Mouse (Mus musculus) neural tube, embryonic 14.5 days (tissue): ENCODE results near the gene Wrb. TPM values are rescaled to one million over a fixed set of nuclear protein-coding genes. Genes with fewer than 3 reads are reported as not detected.
"Not testable (repeated sequence)": the region's sequence is repeated elsewhere in the genome, so short reads cannot be mapped to it uniquely, and the experiment has no call there.

Experiments
- ATAC-seq: fragments of 200-750 bp; cut with Nextera tagmentation; 2 replicates; pipeline ENCODE4 v1.8.0; 2017; ENCODE audit warnings: low read depth, mild to moderate bottlenecking, moderate TSS enrichment, moderate library complexity
- H3K27ac ChIP-seq: fragments of 300-500 bp; sonication (generic); 2 replicates; pipeline ENCODE4 v1.5.1; 2014; ENCODE audit warnings: low read depth, mild to moderate bottlenecking, control low read depth, low read length, moderate library complexity, mixed read lengths
- H3K27me3 ChIP-seq: fragments of 300-500 bp; sonication (generic); 2 replicates; pipeline ENCODE4 v1.6.1; 2014; ENCODE audit warnings: low read length; ENCODE audit not compliant: control insufficient read depth, insufficient read depth
- H3K36me3 ChIP-seq: fragments of 300-500 bp; sonication (generic); 2 replicates; pipeline ENCODE4 v1.6.1; 2014; ENCODE audit warnings: low read length, mixed read lengths; ENCODE audit not compliant: control insufficient read depth, insufficient read depth
- H3K4me1 ChIP-seq: fragments of 300-500 bp; sonication (generic); 2 replicates; pipeline ENCODE4 v1.6.1; 2014; ENCODE audit warnings: low read length; ENCODE audit not compliant: control insufficient read depth, insufficient read depth
- H3K4me2 ChIP-seq: fragments of 300-500 bp; sonication (generic); 2 replicates; pipeline ENCODE4 v1.6.1; 2014; ENCODE audit warnings: mild to moderate bottlenecking, low read depth, low read length, control low read depth
- H3K4me3 ChIP-seq: fragments of 300-500 bp; sonication (generic); 2 replicates; pipeline ENCODE4 v1.5.1; 2014; ENCODE audit warnings: low read depth, low read length, control low read depth, mixed read lengths
- H3K9ac ChIP-seq: fragments of 300-500 bp; sonication (generic); replicated peaks from 2 replicates; pipeline ENCODE4 v1.6.1; 2014; ENCODE audit warnings: low read depth, mild to moderate bottlenecking, control low read depth, low read length, mixed read lengths
- H3K9me3 ChIP-seq: fragments of 300-500 bp; sonication (generic); 2 replicates; pipeline ENCODE4 v1.6.1; 2016; ENCODE audit warnings: low read length; ENCODE audit not compliant: control insufficient read depth
- WGBS: fragments of 180-500 bp; shearing (Covaris S2); extraction: QIAGEN DNeasy Blood & Tissue Kit; methylation state at CpG from one replicate; pipeline ENCODE4 v1.1.7; 2014; 5-methylcytosine and 5-hydroxymethylcytosine counted together
- polyA plus RNA-seq: library from polyadenylated mRNA; unstranded; fragments of >200 nt; fragmentation: Nextera tagmentation; extraction: Ambion mirVana; gene quantifications from 2 replicates; pipeline ENCODE4 v1.2.1, GENCODE M21; 2014

Wrb gene
- polyA plus RNA-seq = 202 and 228 TPM in 2 replicates

GRCm38 (mm10) chr16:96145110-96145800, at the start of gene Wrb:
Gene Wrb (plus strand): TSS chr16:96145407.
- Histone ChIP-seq H3K27ac (peak within 1 kb of the TSS; percentile 72), H3K36me3 (no peaks in the 10 kb centered on the region), H3K4me2 (peak within 1 kb of the TSS; percentile 72), H3K9me3 (no peaks in the 10 kb centered on the region), H3K4me3 (peak within 1 kb of the TSS; percentile 86), H3K4me1 (peaks cover 12% of the 10 kb centered on the region), H3K27me3 (no peaks in the 10 kb centered on the region), H3K9ac (peak within 1 kb of the TSS; percentile 79)
- whole genome bisulfite sequencing = under 1% methylated on average over 63 of the region's 68 CpGs
- ATAC-seq = peak; percentile 95

DNA sequence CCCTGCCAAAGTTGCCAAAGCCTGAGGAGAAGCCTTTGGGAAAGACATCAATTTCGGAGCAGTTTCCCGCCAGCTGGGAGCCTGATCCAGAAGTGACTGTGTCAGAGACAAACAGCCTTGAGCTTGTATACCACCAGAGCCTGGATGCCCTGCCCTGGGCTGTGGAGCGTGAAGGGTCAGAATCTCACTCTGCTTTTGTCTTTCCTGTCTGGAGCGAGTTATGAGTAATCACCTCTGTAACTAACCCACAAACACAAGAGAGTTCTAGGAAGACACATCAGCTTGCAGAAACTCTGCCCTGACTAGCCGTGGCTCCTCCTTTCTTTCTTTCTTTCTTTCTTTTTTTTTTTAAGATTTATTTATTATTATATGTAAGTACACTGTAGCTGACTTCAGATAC, 49.2 kb upstream of the Wrb start:
- Histone ChIP-seq H3K4me2 (no peak overlapping the region), H3K4me1 (no peaks in the 10 kb centered on the region), H3K9ac (no peak overlapping the region), H3K9me3 (no peaks in the 10 kb centered on the region), H3K27me3 (no peaks in the 10 kb centered on the region), H3K36me3 (no peaks in the 10 kb centered on the region), H3K27ac (no peak overlapping the region), H3K4me3 (no peak overlapping the region)
- WGBS = 87% methylated on average over 5 of the region's 5 CpGs
- no peak for ATAC-seq

- not testable (repeated sequence) for H3K27me3 ChIP-seq, ATAC-seq, H3K4me2 ChIP-seq, H3K9ac ChIP-seq, H3K36me3 ChIP-seq, H3K4me3 ChIP-seq, H3K27ac ChIP-seq, H3K9me3 ChIP-seq, H3K4me1 ChIP-seq
Observed at GRCm38 (mm10) chr16:96097811-96098210, 47.4 kb upstream of the Wrb start.

DNA sequence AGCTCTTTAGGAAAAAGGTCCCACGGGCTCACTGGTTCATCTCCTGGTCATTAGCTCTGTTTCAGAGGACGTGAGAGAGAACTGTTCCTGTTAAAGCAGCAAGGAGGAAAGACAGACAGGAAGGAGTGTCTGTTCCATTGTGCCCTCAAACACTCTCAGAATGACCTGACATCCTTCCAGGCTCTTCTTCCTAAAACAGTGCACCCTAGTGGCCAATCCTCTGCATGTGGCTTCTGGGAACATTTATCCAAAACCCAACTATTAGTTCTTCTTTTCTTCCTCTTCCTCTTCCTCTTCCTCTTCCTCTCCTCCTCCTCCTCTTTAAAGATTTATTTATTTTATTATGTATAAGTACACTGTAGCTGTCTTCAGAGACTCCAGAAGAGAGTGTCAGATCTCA, 42.2 kb upstream of the Wrb start:
- H3K4me2 ChIP-seq = no peak overlapping the region
- H3K36me3 ChIP-seq = no peaks in the 10 kb centered on the region
- no peaks in the 10 kb centered on the region for H3K27me3 ChIP-seq
- H3K9me3 ChIP-seq = no peaks in the 10 kb centered on the region
- no peak overlapping the region for H3K9ac ChIP-seq
- H3K4me1 ChIP-seq = no peaks in the 10 kb centered on the region
- H3K4me3 ChIP-seq = no peak overlapping the region
- H3K27ac ChIP-seq = no peak overlapping the region
- no peak for ATAC-seq
- WGBS = 42% methylated on average over 2 of the region's 2 CpGs

GRCm38 (mm10) chr16:96109673-96110072, 35.5 kb upstream of the Wrb start:
- Histone ChIP-seq H3K9ac (no peak overlapping the region), H3K4me2 (no peak overlapping the region), H3K27me3 (no peaks in the 10 kb centered on the region), H3K27ac (no peak overlapping the region), H3K4me1 (no peaks in the 10 kb centered on the region), H3K36me3 (no peaks in the 10 kb centered on the region), H3K4me3 (no peak overlapping the region), H3K9me3 (no peaks in the 10 kb centered on the region)
- ATAC-seq = no peak
- 72% methylated on average over 4 of the region's 4 CpGs for WGBS

GRCm38 (mm10) chr16:96110655-96111345, 34.4 kb upstream of the Wrb start:
- no peaks in the 10 kb centered on the region for H3K4me1 ChIP-seq
- no peak overlapping the region for H3K4me3 ChIP-seq
- WGBS = 86% methylated on average over 5 of the region's 5 CpGs
- H3K9ac ChIP-seq = no peak overlapping the region
- no peak overlapping the region for H3K27ac ChIP-seq
- ATAC-seq = no peak
- H3K9me3 ChIP-seq = no peaks in the 10 kb centered on the region
- H3K4me2 ChIP-seq = no peak overlapping the region
- no peaks in the 10 kb centered on the region for H3K27me3 ChIP-seq
- H3K36me3 ChIP-seq = no peaks in the 10 kb centered on the region

DNA sequence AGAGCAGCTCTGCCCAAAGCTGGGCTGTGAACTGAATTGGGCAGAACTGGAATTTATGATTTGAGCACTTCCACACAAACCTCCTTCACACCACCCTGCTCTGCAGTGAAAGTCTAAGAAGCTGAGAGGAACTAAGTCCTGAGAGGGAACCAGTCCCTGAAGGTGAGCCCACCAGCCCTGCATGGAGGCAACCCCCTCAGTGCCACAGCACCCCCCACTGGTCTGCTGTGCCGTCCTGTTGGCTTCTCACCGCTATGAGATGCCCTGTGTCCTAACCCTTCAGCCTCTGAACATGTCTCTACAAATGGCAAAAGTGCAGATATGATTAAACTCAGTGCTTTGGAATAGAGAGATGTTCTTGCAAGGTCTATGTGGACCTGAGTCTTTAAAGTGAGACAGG, 32.4 kb upstream of the Wrb start:
- 52% methylated on average over 2 of the region's 2 CpGs for WGBS

DNA sequence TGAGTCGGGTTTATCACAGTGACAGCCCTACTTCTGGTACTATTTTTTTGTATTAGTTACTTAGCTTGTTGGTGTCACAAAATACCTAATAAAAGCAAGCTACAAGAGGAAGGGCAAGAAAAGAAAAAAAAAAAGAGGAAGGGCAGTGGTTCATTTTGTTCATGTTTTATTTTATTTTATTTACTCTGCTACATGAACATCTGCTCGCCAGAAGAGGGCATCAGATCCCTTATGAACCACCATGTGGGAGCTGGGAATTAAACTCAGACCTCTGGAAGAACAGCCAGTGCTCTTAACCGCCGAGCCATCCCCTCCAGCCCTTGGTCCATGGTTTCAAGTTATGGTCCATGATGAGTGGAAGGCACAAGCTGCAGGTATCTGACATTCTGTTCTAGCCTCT, 30.5 kb upstream of the Wrb start:
- no peaks in the 10 kb centered on the region for H3K27me3 ChIP-seq
- no peaks in the 10 kb centered on the region for H3K36me3 ChIP-seq
- 59% methylated on average over 4 of the region's 4 CpGs for WGBS
- H3K4me2 ChIP-seq = no peak overlapping the region
- H3K4me1 ChIP-seq = no peaks in the 10 kb centered on the region
- H3K4me3 ChIP-seq = no peak overlapping the region
- H3K9me3 ChIP-seq = no peaks in the 10 kb centered on the region
- H3K27ac ChIP-seq = no peak overlapping the region
- no peak for ATAC-seq
- no peak overlapping the region for H3K9ac ChIP-seq

More for the DNA sequence above, 32.4 kb upstream of the Wrb start:
- Histone ChIP-seq H3K9me3 (no peaks in the 10 kb centered on the region), H3K4me3 (no peak overlapping the region), H3K27ac (no peak overlapping the region), H3K4me1 (no peaks in the 10 kb centered on the region), H3K27me3 (no peaks in the 10 kb centered on the region), H3K9ac (no peak overlapping the region), H3K4me2 (no peak overlapping the region), H3K36me3 (no peaks in the 10 kb centered on the region)
- ATAC-seq = no peak

GRCm38 (mm10) chr16:96120022-96120623, 25.1 kb upstream of the Wrb start:
- no peak overlapping the region for H3K9ac ChIP-seq
- H3K36me3 ChIP-seq = peaks cover 37% of the 10 kb centered on the region
- no peak overlapping the region for H3K4me3 ChIP-seq
- H3K4me1 ChIP-seq = no peaks in the 10 kb centered on the region
- H3K9me3 ChIP-seq = no peaks in the 10 kb centered on the region
- H3K4me2 ChIP-seq = no peak overlapping the region
- no peaks in the 10 kb centered on the region for H3K27me3 ChIP-seq
- ATAC-seq = no peak
- H3K27ac ChIP-seq = no peak overlapping the region
- 80% methylated on average over 4 of the region's 4 CpGs for WGBS
